Mouse (Mus musculus) kidney, postnatal 0 days (tissue): Measurements from ENCODE around the gene Dmpk. TPM values are rescaled to one million over a fixed set of nuclear protein-coding genes. Genes with fewer than 3 reads are reported as not detected.
A peak's percentile ranks its signal among the peaks of the same experiment; 100 is the strongest.

Source experiments
- ATAC-seq: fragments of 200-750 bp; cut with Nextera tagmentation; replicated peaks from 2 replicates; pipeline ENCODE4 v1.8.0; 2017; ENCODE audit warnings: low read depth, moderate number of reproducible peaks, moderate TSS enrichment, moderate library complexity; ENCODE audit not compliant: low FRiP score
- DNase-seq: peaks from one replicate; pipeline ENCODE4 v3.0.0-alpha.2; 2016; ENCODE audit warnings: low spot score
- H3K27ac ChIP-seq: fragments of 300-500 bp; sonication (generic); 2 replicates; pipeline ENCODE4 v1.5.1; 2014; ENCODE audit warnings: mild to moderate bottlenecking
- H3K27me3 ChIP-seq: fragments of 300-500 bp; sonication (generic); 2 replicates; pipeline ENCODE4 v1.6.1; 2014; ENCODE audit warnings: low read length, mixed read lengths; ENCODE audit not compliant: insufficient read depth
- H3K36me3 ChIP-seq: fragments of 300-500 bp; sonication (generic); 2 replicates; pipeline ENCODE4 v1.6.1; 2014; ENCODE audit warnings: low read length, mixed read lengths; ENCODE audit not compliant: insufficient read depth
- H3K4me1 ChIP-seq: fragments of 300-500 bp; sonication (generic); replicated peaks from 2 replicates; pipeline ENCODE4 v1.6.1; 2014; ENCODE audit warnings: antibody characterized with exemption, low read length, mixed read lengths; ENCODE audit not compliant: insufficient read depth
- H3K4me2 ChIP-seq: fragments of 300-500 bp; sonication (generic); 2 replicates; pipeline ENCODE4 v1.6.1; 2014; ENCODE audit warnings: mild to moderate bottlenecking, low read length, moderate library complexity, mixed read lengths
- H3K4me3 ChIP-seq: fragments of 300-500 bp; sonication (generic); replicated peaks from 2 replicates; pipeline ENCODE4 v1.5.1; 2014; ENCODE audit warnings: low read depth, low read length
- H3K9ac ChIP-seq: fragments of 300-500 bp; sonication (generic); 2 replicates; pipeline ENCODE4 v1.6.1; 2014; ENCODE audit warnings: low read depth, low read length
- H3K9me3 ChIP-seq: fragments of 300-500 bp; sonication (generic); replicated peaks from 2 replicates; pipeline ENCODE4 v1.6.1; 2016; ENCODE audit warnings: low read length, inconsistent platforms, mixed read lengths
- CTCF ChIP-seq: IDR thresholded peaks from 2 replicates; pipeline ENCODE4 v1.5.1; 2016; ENCODE audit warnings: antibody characterized with exemption, low read depth, mild to moderate bottlenecking, moderate library complexity
- WGBS: fragments of 180-500 bp; shearing (Covaris S2); extraction: QIAGEN DNeasy Blood & Tissue Kit; methylation state at CpG from one replicate; pipeline ENCODE4 v1.1.7; 2014; 5-methylcytosine and 5-hydroxymethylcytosine counted together
- polyA plus RNA-seq: library from polyadenylated mRNA; unstranded; fragments of >200 nt; fragmentation: Nextera tagmentation; extraction: Ambion mirVana; gene quantifications from 2 replicates; pipeline ENCODE4 v1.2.1, GENCODE M21; 2015

Gene Dmpk
- polyA plus RNA-seq, 1 experiment from 2014 or later = 11.6 TPM

DNA sequence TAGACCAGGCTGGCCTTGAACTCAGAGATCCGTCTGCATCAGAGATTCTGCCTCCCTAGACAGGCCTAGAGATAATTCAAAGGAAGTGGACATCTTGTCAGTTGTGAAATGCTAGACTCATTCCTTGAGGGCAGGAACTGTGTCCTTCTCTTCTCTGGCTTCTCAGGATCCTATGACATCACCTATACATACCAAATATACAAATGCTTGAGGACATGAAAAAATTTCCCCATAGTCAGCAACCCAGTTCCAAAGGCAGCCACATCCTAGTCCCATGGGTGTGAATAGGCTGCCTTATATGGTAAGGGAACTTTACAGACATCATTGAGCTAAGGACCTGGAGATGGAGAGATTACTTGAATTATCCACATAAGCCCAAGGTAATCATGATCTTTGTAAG lies 25.9 kb downstream of the Dmpk start:
- Histone ChIP-seq H3K4me3 (no peak overlapping the region), H3K9ac (no peak overlapping the region), H3K27ac (no peak overlapping the region), H3K27me3 (no peaks in the 10 kb centered on the region), H3K4me1 (no peaks in the 10 kb centered on the region), H3K9me3 (no peaks in the 10 kb centered on the region), H3K4me2 (no peak overlapping the region), H3K36me3 (no peaks in the 10 kb centered on the region)
- no peak for DNase-seq
- WGBS = 74% methylated on average over 1 of the region's 1 CpGs
- TF ChIP-seq CTCF = no peak
- ATAC-seq = no peak

GRCm38 (mm10) chr7:19118028-19118771 lies 34.6 kb downstream of the Dmpk start, which contains the start of gene Gm4969:
Gm4969 (minus strand) TSS chr7:19118368.
- Histone ChIP-seq H3K9ac (peak within 1 kb of the TSS; percentile 15; the same call in 1 of the 2 replicates), H3K36me3 (no peaks in the 10 kb centered on the region), H3K27me3 (no peaks in the 10 kb centered on the region), H3K27ac (no peak within 1 kb of the TSS), H3K4me2 (peak within 1 kb of the TSS; percentile 44), H3K9me3 (no peaks in the 10 kb centered on the region), H3K4me3 (no peak within 1 kb of the TSS), H3K4me1 (peaks cover 10% of the 10 kb centered on the region; the same call in 1 of the 2 replicates)
- ATAC-seq = peak; percentile 68
- peak; percentile 59 for DNase-seq
- peak; percentile 56 for TF ChIP-seq CTCF
- WGBS = 21% methylated on average over 64 of the region's 64 CpGs

DNA sequence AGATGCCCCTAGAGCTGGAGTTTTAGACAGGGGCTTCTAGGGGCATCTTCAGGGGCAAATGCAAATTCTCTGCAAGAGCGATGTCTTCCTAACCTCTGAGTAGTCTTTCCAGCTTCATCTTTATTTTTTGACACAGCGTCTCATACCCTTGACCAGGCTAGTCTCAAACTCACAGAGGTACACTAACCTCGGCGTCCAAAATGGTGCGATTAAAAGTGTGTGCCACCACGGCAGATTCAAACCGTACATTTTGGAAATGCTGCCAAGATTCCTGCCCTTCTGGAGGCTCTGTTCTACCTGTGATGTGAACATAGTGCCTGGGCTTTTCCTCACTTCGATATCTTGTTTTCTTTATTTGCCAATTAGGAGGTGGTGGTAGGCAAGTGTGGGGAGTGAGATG lies 35.4 kb downstream of the Dmpk start:
- no peaks in the 10 kb centered on the region for H3K9me3 ChIP-seq
- H3K9ac ChIP-seq = no peak overlapping the region
- H3K27me3 ChIP-seq = no peaks in the 10 kb centered on the region
- TF ChIP-seq CTCF = no peak
- DNase-seq (no peak), ATAC-seq (no peak)
- no peaks in the 10 kb centered on the region for H3K36me3 ChIP-seq
- no peak overlapping the region for H3K4me3 ChIP-seq
- no peak overlapping the region for H3K27ac ChIP-seq
- WGBS = 96% methylated on average over 8 of the region's 8 CpGs
- H3K4me2 ChIP-seq = no peak overlapping the region
- peaks cover 10% of the 10 kb centered on the region; the same call in 1 of the 2 replicates for H3K4me1 ChIP-seq

- H3K9ac ChIP-seq = peak within 1 kb of the TSS; percentile 77
- H3K4me3 ChIP-seq = peak within 1 kb of the TSS; percentile 74
- no peaks in the 10 kb centered on the region for H3K9me3 ChIP-seq
- no peaks in the 10 kb centered on the region for H3K36me3 ChIP-seq
- H3K4me1 ChIP-seq = peaks cover 10% of the 10 kb centered on the region; the same call in 1 of the 2 replicates
- WGBS = 2% methylated on average over 34 of the region's 34 CpGs
- peak within 1 kb of the TSS; percentile 84 for H3K4me2 ChIP-seq
- no peaks in the 10 kb centered on the region for H3K27me3 ChIP-seq
- ATAC-seq = peak; percentile 93
- TF ChIP-seq CTCF = no peak
- peak within 1 kb of the TSS; percentile 51; the same call in 1 of the 2 replicates for H3K27ac ChIP-seq
- peak; percentile 100 for DNase-seq
Observed at GRCm38 (mm10) chr7:19119631-19120429, 36.2 kb downstream of the Dmpk start, which contains the start of gene Fbxo46. Fbxo46 (plus strand) TSS chr7:19119859.

- ATAC-seq (no peak), DNase-seq (no peak)
- Histone ChIP-seq H3K36me3 (no peaks in the 10 kb centered on the region), H3K4me2 (no peak overlapping the region), H3K4me3 (no peak overlapping the region), H3K27me3 (no peaks in the 10 kb centered on the region), H3K9me3 (no peaks in the 10 kb centered on the region), H3K9ac (no peak overlapping the region), H3K4me1 (peaks cover 10% of the 10 kb centered on the region; the same call in 1 of the 2 replicates), H3K27ac (no peak overlapping the region)
- TF ChIP-seq CTCF = no peak
- WGBS = 86% methylated on average over 4 of the region's 4 CpGs
Observed at GRCm38 (mm10) chr7:19121686-19122085, 38.0 kb downstream of the Dmpk start.

DNA sequence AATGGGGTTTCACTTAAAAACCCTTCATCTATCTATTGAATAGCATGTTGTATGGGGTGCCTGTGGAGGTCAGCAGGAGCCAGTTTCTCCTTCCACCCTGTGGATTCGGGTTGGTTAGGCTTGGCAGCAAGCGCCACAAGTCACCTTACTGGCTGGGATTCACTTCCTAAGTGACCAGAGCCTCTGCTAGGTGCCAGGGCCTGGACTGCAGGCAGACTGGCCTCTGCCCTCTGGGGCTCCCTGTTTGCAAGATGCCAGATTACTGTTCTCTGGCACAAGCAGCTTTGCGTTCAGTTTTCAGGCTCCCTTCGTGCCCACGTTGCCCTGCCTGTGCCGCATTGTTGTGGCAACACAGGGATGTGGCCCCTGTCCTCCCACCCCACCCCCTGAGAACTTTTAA lies 41.1 kb downstream of the Dmpk start:
- H3K9me3 ChIP-seq = no peaks in the 10 kb centered on the region
- DNase-seq (no peak), ATAC-seq (no peak)
- no peaks in the 10 kb centered on the region for H3K27me3 ChIP-seq
- H3K27ac ChIP-seq = no peak overlapping the region
- no peak overlapping the region for H3K4me3 ChIP-seq
- H3K4me2 ChIP-seq = no peak overlapping the region
- 69% methylated on average over 6 of the region's 6 CpGs for WGBS
- H3K4me1 ChIP-seq = peaks cover 10% of the 10 kb centered on the region; the same call in 1 of the 2 replicates
- TF ChIP-seq CTCF = no peak
- no peak overlapping the region for H3K9ac ChIP-seq
- no peaks in the 10 kb centered on the region for H3K36me3 ChIP-seq
